Mouse (Mus musculus) heart, adult 2 months (tissue): ENCODE data around the gene Tifab. TPM values are rescaled to one million over a fixed set of nuclear protein-coding genes. Genes with fewer than 3 reads are reported as not detected.
A peak's percentile ranks its signal among the peaks of the same experiment; 100 is the strongest.

Experiments used
- DNase-seq, 2 experiments: peaks; one replicate each; pipeline ENCODE4 v3.0.0; 2021
- H3K27ac ChIP-seq: fragments of 200-600 bp; 2 replicates; pipeline ENCODE4 v1.8.1; 2022
- H3K27me3 ChIP-seq: fragments of 200-500 bp; 2 replicates; pipeline ENCODE4 v1.6.1; 2012; ENCODE audit warnings: mild to moderate bottlenecking, low read length, inconsistent platforms, mixed read lengths; ENCODE audit not compliant: control insufficient read depth, insufficient read depth
- H3K36me3 ChIP-seq: fragments of 200-500 bp; 2 replicates; pipeline ENCODE4 v1.6.1; 2012; ENCODE audit warnings: low read length, inconsistent platforms; ENCODE audit not compliant: control insufficient read depth, insufficient read depth
- H3K4me1 ChIP-seq: fragments of 200-500 bp; 2 replicates; pipeline ENCODE4 v1.6.1; 2011; ENCODE audit warnings: low read length; ENCODE audit not compliant: control insufficient read depth, insufficient read depth
- H3K4me3 ChIP-seq: fragments of 200-600 bp; 2 replicates; pipeline ENCODE4 v1.8.1; 2022
- H3K79me2 ChIP-seq: fragments of 200-500 bp; replicated peaks from 2 replicates; pipeline ENCODE4 v1.6.1; 2012; ENCODE audit warnings: mild to moderate bottlenecking, inconsistent platforms, low read length, moderate library complexity, mixed read lengths; ENCODE audit not compliant: control insufficient read depth, insufficient read depth
- H3K9ac ChIP-seq: fragments of 200-500 bp; 2 replicates; pipeline ENCODE4 v1.6.1; 2012; ENCODE audit warnings: low read depth, mild to moderate bottlenecking, control low read depth, inconsistent platforms, low read length, mixed read lengths
- CTCF ChIP-seq: fragments of 200-600 bp; IDR thresholded peaks from 2 replicates; pipeline ENCODE4 v1.8.1; 2022; ENCODE audit warnings: antibody characterized with exemption, mild to moderate bottlenecking, moderate library complexity
- EP300 ChIP-seq: fragments of 200-500 bp; IDR thresholded peaks from 2 replicates; pipeline ENCODE4 v1.6.1; 2011; ENCODE audit warnings: low read depth, low read length, control low read depth; ENCODE audit not compliant: insufficient read depth
- POLR2A ChIP-seq: fragments of 200-500 bp; IDR thresholded peaks from 2 replicates; pipeline ENCODE4 v1.6.1; 2011; ENCODE audit warnings: mild to moderate bottlenecking, low read depth, low read length, control low read depth; ENCODE audit not compliant: insufficient read depth
- WGBS: fragments of 180-500 bp; shearing (Covaris S2); methylation state at CpG from one replicate; pipeline ENCODE4 v1.1.7; 2018; 5-methylcytosine and 5-hydroxymethylcytosine counted together
- intact Hi-C: fragments of 180-260 bp; cut with DNase I; formaldehyde crosslinking; loops from one replicate; pipeline ENCODE4 v1.15.1; 2025
- polyA plus RNA-seq: library from polyadenylated mRNA; depleted of rRNA; stranded (reverse); fragments of >200 nt; gene quantifications from 2 replicates; pipeline ENCODE4 v1.2.3, GENCODE M21; 2012
- total RNA-seq, 2 experiments: library from RNA; stranded (reverse); gene quantifications; 2 replicates each; pipeline ENCODE4 v1.2.3; 2021

Tifab gene
- total and polyA plus RNA-seq, 3 experiments = 1.1 to 2.1 (median 1.2) TPM

GRCm38 (mm10) chr13:56142382-56143150 is 36.1 kb downstream of the Tifab start:
- Histone ChIP-seq H3K36me3 (no peaks in the 10 kb centered on the region), H3K4me3 (no peak overlapping the region), H3K9ac (no peak overlapping the region), H3K27me3 (no peaks in the 10 kb centered on the region), H3K27ac (no peak overlapping the region), H3K79me2 (no peaks in the 10 kb centered on the region), H3K4me1 (no peaks in the 10 kb centered on the region)
- WGBS = 45% methylated on average over 10 of the region's 11 CpGs
- DNase-seq = no peak
- intact Hi-C loops = no loop called here
- TF ChIP-seq POLR2A = no peak
- TF ChIP-seq EP300 = no peak
- TF ChIP-seq CTCF = no peak

- intact Hi-C loops = loop anchor here (5.0 to 10.0 kb wide), 2 partner anchors 37 to 54 kb away; no protein-coding TSS in a partner anchor
- Histone ChIP-seq H3K36me3 (no peaks in the 10 kb centered on the region), H3K4me3 (no peak overlapping the region), H3K27ac (no peak overlapping the region), H3K9ac (no peak overlapping the region), H3K27me3 (no peaks in the 10 kb centered on the region), H3K4me1 (0 out of 2 replicates have a peak, but pooled peaks cover 1% of the 10 kb centered on the region), H3K79me2 (0 out of 2 replicates have a peak, but pooled peaks cover 5% of the 10 kb centered on the region)
- 61% methylated on average over 6 of the region's 6 CpGs for WGBS
- TF ChIP-seq EP300 (no peak), POLR2A (no peak), CTCF (no peak)
- no peak for DNase-seq
Observed at GRCm38 (mm10) chr13:56139167-56139751, 39.4 kb downstream of the Tifab start.

- DNase-seq = no peak
- H3K36me3 ChIP-seq = peaks cover 3% of the 10 kb centered on the region; the same call in 1 of the 2 replicates
- peak within 1 kb of the TSS; percentile 93 for H3K9ac ChIP-seq
- WGBS = 97% methylated on average over 2 of the region's 2 CpGs
- intact Hi-C loops = loop anchor here (5.0 to 10.0 kb wide), 2 partner anchors 34 to 51 kb away; no protein-coding TSS in a partner anchor
- H3K27ac ChIP-seq = peak within 1 kb of the TSS; percentile 94
- peak within 1 kb of the TSS; percentile 96 for H3K4me3 ChIP-seq
- 0 out of 2 replicates have a peak, but pooled peaks cover 5% of the 10 kb centered on the region for H3K79me2 ChIP-seq
- H3K4me1 ChIP-seq = peaks cover 15% of the 10 kb centered on the region
- TF ChIP-seq EP300 (no peak), POLR2A (no peak), CTCF (no peak)
- H3K27me3 ChIP-seq = no peaks in the 10 kb centered on the region
Observed at GRCm38 (mm10) chr13:56136200-56136599, 42.5 kb downstream of the Tifab start, which contains the start of gene H2afy. H2afy (minus strand) TSS chr13:56136361.

GRCm38 (mm10) chr13:56135231-56136052 is 43.2 kb downstream of the Tifab start:
- WGBS = 1% methylated on average over 89 of the region's 89 CpGs
- H3K4me3 ChIP-seq = peak overlapping the region; percentile 96
- peaks cover 15% of the 10 kb centered on the region for H3K4me1 ChIP-seq
- H3K36me3 ChIP-seq = peaks cover 3% of the 10 kb centered on the region; the same call in 1 of the 2 replicates
- H3K27me3 ChIP-seq = no peaks in the 10 kb centered on the region
- peak overlapping the region; percentile 93 for H3K9ac ChIP-seq
- H3K27ac ChIP-seq = peak overlapping the region; percentile 94
- peak; percentile 94 to 95 for DNase-seq
- TF ChIP-seq POLR2A (peak; percentile 56; the same call in 1 of the 2 replicates), EP300 (no peak)
- intact Hi-C loops = loop anchor here (5.0 to 10.0 kb wide), 2 partner anchors 33 to 51 kb away; no protein-coding TSS in a partner anchor
- H3K79me2 ChIP-seq = 0 out of 2 replicates have a peak, but pooled peaks cover 6% of the 10 kb centered on the region

- Histone ChIP-seq H3K9ac (peak overlapping the region; percentile 93), H3K36me3 (peaks cover 3% of the 10 kb centered on the region; the same call in 1 of the 2 replicates), H3K27me3 (no peaks in the 10 kb centered on the region), H3K27ac (peak overlapping the region; percentile 94), H3K4me3 (peak overlapping the region; percentile 96), H3K79me2 (0 out of 2 replicates have a peak, but pooled peaks cover 6% of the 10 kb centered on the region), H3K4me1 (peaks cover 16% of the 10 kb centered on the region)
- no peak for TF ChIP-seq POLR2A
- no peak for TF ChIP-seq EP300
- TF ChIP-seq CTCF = no peak
- peak in 1 of 2 experiments; percentile 59 for DNase-seq
- intact Hi-C loops = loop anchor here (5.0 to 10.0 kb wide), 2 partner anchors 32 to 50 kb away; no protein-coding TSS in a partner anchor
- WGBS = under 1% methylated on average over 50 of the region's 50 CpGs
Observed at GRCm38 (mm10) chr13:56134631-56135181, 44.0 kb downstream of the Tifab start.
